Mouse (Mus musculus) spleen, postnatal 36 days (tissue): ENCODE results near the gene Fkbp6.

ENCODE experiments used
- DNase-seq, 2 experiments: peaks; one replicate each; pipeline ENCODE4 v3.0.0; 2022; ENCODE audit warnings: low spot score in 2 of 2, mixed read lengths in 1 of 2

The Fkbp6 gene

DNA sequence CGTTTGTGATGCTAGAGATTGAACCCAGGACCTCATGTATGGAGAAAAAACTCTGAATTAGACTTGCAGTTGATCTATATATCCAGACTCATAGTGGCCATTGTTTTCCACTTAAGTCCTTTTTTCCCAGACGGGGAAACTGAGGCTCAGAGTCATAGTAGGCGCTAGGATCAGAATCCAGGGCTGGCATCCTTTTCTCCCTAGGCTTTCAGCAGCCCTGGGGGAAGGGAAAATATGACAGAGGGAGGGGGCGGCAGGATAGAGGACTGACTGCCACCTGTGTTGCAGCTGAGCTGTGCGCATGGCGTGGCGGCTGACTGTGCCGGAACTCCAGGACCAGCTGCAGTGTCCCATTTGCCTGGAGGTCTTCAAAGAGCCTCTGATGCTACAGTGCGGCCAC lies 3.2 kb upstream of the Fkbp6 start, which contains the start of gene Trim50:
Gene Trim50 (plus strand): TSS at position 301 of the 400 bp plus-strand sequence.
- no peak for DNase-seq

DNA sequence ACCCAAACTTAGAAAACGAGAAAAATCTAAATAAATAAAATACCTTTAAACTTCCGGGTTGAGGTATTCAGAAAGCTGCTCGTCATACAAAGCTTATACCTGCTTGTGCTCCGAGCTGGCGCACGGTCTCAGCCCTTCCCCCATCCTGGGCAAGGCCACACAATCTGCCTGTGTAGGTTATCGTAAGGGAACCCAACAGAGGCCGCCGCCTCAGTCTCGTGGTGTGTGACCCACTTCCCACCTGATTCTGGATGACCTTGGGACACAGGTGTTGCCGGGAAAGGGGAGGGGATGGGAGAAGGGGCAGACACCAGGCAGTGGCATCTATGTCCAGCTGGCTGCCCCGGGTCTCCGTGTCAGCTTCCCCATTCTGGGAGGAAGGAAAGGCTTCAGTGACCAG lies 1.8 kb upstream of the Fkbp6 start:
- no peak for DNase-seq

DNA sequence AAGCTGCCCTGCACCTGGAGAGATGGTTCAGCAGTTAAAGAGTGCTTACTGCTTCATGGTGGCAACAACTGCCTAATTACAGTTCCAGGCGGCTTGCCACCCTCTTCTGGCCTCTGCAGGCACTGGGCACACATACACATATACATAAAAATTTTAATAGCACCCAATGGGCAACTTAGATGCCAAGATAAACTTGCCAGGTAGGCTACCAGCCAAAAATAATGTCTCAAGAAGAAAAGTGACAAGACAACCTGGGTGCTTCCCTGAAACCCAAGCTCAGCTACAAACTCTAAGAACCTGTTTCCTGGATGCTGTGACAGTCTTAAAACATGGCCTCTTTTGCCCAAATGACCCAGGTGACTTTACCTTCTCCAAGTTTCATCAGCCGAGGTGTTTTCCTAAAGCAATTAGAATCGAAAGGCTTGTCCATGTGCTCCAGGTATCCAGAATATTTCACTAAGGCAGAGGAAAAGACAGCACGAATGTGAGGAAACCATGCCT lies 2.3 kb downstream of the Fkbp6 start:
- DNase-seq: no peak

DNA sequence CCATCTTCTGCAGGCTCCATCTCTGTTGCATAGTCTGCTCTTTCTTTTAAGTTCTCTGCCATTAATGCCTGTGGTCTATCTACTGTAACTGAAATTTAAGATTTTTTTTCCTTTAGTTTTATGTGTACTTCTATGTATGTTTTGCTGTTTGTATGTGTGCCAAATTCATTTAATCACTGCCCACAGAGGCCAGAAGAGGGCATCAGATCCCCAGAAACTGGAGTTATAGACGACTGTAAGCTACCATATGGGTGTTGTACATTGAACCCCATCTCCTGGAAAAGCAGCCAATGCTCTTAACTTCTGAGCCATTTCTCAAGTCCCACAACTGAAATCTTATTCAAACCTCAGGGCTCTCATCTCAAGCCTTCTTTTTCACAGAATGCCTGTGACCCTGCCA lies 3.4 kb downstream of the Fkbp6 start:
- no peak for DNase-seq

DNA sequence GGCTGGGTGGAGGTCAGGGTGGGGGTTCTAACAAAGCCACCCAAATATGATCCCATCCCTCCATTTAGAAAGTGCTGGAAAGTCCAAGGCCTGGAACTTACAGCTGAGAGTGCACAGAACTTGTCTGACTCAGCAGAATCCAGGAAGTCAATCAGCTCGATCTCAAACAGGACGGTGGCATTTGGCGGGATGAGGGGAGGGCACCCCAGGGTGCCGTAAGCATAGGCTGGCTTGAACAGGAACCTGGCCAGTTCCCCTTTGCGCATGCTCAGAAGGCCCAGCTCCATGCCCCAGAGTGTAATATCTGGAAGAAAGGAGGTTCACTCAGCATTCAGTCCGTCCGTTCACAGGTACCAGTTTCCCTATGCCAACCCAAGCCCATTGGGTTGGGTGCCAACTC lies 3.9 kb downstream of the Fkbp6 start:
- no peak for DNase-seq

DNA sequence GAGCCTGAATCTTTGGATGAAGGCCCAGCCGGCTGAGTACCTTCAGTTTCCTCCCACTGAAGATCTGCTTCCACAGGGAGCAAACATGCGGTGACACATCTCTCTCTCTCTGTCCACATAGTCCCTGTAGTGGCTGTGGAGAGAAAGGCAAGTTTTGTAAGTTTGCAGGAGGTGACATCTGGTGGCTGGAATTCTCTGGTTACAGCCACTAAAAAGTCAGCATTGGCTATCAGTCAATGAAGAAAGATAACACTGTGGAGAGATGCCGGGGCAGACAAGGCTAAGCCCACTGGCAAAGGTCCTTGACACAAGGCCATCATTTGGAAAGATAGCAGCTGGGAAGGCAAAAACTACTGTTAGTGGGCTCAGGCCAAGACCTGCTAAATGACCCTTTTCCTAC lies 12.3 kb downstream of the Fkbp6 start:
- no peak for DNase-seq

DNA sequence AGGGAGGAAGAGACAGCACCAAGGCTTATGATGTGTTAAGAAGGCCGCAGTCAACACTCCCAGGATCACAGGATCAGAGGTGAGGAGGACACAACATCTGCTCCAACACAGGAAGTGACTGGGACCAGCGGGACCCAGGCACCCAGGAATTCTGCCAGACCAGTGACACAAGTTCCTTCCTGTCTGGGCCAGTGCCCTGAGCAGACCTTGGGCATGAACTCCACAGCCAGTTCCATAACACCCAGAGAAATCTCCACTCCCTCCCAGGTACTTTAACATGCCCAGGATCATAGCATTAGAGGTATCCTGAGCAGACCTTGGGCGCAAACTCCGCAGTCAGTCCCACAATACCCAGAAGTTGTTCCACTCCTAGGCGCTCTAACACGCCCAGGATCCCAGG lies 18.7 kb downstream of the Fkbp6 start:
- DNase-seq: no peak

DNA sequence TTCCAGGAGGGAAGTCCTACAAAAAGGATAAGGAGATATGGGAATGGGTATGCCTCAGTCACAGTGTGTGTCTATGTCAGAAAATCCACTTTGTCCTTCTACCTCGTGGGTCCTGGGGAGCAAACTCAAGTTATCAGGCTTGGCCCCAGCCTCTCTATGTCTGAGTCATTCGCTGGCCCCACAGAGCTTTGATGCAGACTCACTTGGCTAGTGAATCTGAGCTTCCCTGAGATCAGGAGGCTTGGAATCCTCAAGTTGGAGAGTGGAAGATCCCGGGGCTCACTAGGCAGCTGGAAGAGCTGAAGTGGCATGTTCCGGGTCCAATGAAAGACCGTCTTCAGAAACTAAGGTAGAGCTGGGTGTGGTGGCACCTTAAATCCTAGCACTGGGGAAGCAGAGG lies 19.6 kb downstream of the Fkbp6 start:
- DNase-seq: no peak

DNA sequence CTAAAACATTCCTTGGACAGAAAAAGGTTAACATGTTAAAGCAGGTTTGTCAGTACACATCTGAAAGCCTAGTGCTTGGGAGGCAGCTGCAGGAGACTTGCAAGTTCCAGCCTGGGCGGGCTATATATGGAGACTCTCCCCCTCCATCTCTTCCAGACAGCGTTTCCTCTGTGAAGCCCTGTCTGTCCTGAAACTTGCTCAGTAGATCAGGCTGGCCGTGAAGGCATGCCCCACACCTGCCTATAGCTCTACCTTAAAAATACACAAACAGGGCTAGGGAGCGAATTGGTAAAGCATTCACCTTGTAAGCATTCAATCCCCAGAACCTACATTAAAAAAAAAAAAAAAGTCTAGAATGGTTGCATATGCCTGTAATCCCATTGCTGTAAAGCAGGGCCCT lies 20.4 kb downstream of the Fkbp6 start:
- DNase-seq: no peak

DNA sequence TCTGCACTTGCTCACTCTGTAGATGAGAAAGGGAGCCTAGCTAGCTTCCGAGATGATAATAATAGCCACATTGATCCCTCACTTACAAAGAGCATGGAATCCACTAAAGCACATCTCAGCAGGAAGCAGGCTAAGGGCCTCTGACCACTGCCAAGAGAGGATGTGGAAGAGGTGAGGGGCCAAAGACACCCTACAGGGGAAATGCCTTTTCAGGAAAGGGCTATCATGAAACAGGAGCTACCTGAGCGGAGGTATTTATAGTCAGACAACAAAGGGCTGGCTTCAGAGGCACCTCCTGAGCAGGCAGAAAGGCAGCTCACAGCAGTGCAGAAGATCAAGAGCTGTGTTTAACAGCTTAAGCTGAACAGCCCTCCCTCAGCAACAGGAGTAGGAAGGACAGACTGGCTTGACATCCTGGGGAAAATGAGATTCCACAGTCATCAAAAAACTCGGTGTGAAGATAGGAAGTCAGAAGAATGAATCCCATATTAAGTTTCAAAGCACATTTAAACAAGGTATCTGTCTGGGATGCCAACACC lies 23.7 kb downstream of the Fkbp6 start:
- no peak for DNase-seq

DNA sequence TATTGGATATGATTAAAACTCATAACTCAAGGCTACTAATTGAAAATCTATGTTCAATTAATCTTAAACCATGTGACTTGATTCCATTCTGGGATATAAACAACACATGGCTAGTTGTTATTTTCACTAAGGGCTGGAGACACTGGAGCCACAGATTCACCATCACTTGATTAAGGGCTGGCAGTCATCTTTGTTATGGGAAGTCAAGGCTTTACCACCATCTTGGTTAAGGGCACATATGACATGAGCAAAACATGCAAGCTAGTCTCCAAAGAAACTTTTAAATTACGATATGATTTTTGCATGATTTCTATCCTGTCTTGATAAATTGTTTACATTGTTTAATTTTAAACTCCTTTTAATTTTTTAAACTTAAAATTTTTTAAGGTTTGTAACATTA lies 27.6 kb downstream of the Fkbp6 start:
- no peak for DNase-seq

DNA sequence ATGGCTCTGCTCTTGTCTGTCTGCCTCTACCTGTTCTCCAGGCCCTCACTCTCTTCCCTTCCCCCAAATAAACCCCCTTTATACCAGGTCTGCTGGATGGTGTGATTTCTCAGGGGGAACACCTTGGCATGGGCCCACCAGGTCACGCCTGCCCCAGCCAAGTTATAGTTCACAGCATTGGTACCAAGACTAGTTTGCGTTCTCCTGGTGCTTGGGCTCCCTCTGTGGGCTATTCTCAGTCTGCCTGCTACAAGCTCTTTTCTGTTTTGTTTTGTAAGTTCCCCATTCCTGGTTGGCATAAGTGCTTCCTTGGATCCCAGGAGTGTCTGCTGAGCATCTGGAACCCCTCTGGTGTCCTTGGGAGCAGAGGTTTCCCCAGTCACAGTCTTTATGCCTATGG lies 30.0 kb downstream of the Fkbp6 start:
- no peak for DNase-seq

DNA sequence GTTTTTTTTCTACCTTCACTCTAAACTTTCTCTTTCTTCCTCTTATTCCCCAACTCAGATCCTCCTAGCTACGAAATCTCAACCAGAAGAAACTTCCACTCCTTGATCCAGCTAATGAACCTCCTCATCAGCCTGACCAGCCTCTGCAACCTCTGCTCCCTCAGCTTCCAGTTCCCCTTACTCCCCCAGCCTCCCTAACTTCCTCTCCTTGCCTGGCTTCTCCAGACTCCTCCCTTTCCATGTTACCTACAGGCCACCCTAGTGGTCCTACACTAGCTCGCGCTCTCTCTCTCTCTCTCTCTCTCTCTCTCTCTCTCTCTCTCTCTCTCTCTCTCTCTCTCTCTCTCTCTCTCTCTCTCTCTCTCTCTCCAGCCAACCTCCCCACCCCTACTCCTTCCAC lies 33.7 kb downstream of the Fkbp6 start:
- no peak for DNase-seq

DNA sequence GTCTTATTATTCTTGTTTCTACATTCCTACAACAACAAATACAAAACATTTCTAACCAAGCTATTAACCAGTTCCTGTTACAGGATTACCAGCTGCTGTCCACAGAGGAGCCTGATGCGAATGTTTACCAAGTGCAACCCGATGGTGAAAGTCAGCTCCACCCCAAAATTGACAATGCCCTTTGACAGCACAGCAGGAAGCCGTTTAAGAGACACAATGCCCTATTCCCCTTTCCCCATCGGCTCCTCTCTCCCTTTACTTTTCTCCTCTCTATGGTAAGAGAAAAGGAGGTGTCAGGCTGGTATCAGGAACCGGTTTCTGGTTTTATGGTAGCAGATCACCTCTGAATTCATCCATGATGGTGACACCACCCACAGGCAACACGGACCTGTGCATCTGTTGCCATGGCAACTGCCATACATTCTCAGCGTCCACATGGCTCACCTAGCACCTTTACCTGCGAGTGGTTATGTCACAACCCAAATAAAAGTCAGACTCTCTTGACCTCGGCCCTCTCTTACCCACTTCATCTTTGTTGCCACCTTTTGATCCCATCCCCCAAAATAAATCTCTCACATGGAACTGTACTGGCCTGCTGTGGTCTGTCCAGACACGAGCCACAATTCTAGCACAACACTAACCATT lies 43.4 kb downstream of the Fkbp6 start:
- DNase-seq: no peak

DNA sequence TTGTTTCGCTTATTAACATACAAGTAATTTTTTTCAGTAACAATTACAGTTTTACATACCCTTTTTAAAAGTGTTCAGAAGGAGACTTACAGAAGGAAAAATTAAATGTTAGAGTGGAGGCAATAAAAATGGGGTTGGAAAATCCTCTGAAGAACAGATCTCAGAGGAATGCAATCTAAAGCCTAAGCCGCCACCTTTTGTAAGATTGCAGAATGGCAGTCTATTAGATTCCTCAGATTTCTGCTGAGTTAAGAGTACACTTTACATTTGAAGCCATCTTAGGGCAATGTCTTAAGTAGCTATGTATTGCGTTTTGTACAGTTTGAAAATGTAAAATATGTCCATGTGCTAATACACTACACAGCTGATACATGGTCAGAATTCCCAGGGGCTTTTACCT lies 47.4 kb downstream of the Fkbp6 start:
- no peak for DNase-seq

DNA sequence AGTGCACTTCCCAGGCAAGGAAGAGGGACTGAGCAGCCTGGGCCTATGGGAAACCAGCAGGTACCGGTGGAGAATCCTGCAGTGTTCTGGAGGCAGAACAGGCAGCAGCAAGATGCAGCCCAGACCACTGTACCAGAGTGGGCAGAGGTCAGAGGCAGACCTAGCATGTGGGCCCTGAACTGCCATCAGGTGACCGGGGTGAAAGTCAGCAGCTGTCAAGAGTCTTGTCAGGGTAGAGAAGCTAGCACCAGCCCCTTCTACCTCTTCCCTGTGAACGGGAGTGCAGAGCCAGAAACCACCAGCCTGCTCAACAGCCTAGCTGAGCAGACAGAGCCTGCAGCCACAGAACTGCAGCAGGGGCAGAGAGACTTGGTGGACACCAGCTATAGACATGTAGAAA lies 47.9 kb downstream of the Fkbp6 start:
- DNase-seq: no peak

DNA sequence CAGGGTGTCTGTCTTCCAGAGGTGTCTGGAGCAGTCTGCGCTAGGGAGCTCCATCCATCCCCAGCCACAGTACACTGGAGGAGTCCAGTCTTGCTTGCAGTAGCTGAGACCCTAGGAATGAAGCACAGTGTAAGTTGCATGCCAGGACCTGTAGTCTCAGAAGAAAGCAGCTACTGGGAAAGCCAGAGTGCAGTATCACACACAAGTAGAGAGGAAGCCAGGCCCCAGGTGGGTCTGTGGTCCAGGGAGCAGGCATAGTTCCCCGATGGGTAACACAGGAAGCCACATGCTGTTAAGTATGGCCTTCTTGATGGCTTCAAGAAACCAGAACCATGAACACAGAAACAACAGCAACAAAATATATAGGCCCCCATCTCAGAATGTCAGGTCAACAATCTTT lies 57.8 kb downstream of the Fkbp6 start:
- DNase-seq: no peak

DNA sequence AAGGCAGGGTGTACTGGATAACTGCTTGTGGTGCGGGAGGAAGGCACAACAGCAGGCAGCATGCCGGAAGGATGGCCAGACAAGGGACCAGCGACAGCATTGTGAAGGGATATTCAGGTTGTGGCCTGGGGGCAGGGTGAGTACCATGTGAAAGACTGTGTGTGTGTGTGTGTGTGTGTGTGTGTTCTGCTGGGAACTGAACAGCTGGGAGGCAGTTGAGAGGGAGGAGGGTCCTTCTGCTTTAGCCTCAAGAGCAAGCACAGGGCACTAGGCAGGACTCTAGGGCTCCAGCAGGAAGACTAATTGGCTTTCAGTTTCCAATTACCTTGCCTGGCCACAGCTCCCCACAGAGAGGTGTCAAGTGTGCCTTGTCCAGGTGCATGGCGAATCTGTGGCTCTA lies 58.7 kb downstream of the Fkbp6 start:
- DNase-seq: no peak

DNA sequence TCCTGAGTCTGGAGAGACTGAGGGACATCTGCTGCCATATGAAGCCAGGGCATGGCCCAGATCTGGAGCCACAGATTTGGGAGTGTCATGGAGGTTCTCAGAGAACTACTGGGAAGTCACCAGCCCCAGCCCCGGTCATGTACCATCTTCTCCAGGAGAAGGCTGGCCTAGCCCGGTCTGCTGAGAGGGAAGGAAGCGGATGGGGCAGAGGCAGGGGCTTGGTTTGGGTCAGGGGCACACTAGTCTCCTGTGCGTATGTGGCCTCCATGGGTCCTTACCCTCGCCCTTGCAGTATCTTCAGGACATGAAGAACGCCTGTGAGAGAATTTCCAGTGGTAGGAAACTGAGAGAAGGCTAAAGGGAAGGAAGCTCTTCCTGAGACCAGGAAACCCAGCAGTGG lies 59.1 kb downstream of the Fkbp6 start:
- DNase-seq: no peak

DNA sequence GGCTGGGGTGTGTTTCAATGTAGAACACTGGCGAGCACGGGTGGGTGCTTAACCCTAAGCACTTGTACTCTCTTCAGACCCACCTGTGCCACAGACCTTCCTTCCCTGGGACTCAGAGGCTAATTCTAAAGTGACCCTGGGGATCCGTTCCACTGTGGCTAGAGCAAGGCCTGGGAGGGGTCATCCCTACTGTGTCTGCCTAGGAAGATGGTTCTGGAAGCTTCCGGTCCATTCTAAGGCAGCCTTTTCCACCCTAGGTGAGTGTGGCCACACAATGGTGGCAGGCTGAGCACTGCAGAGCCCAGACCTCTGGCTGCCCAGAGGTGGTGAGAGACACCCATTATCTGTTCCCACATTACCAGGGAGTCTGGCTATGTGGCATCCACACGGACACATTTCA lies 62.9 kb downstream of the Fkbp6 start:
- DNase-seq: no peak

DNA sequence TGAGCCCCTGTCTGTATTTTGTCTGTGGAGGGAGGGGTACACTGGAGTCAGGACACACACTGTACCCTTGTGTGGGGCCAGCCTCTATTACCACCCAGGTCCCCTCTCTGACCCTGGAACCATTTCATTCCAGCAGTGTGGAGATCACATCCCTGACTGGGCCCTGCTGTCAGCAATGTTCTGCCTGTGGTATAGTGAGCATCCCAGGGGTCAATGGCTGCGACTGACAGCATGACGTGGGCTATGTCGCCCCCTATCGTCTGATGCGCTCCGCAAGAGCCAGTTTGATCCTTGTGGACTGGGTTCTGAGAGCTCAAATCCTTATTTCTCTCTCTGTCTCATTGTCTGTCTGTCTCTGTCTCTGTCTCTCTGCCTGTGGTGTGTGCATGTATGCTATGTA lies 63.7 kb downstream of the Fkbp6 start:
- DNase-seq: peak; percentile 44 to 53

DNA sequence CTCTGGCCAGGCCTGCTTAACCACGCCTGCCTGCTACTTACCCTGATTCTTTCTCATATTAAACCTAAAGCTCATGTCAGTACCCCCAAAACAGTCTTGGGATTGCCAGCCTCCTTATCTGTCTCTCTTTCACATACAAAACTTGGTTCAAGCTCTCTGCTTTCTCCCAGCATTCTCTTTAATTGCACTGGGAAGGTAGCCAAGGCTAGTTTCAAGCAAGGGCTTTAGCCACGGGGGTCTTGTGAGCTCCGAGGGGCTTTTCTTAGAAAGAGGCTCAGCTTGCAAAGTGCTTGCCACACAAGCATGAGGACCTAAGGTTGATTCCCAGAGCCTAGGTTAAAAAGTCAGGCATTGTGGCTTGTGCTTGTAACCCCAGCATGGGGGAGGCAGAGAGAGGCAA lies 64.6 kb downstream of the Fkbp6 start:
- DNase-seq: no peak

DNA sequence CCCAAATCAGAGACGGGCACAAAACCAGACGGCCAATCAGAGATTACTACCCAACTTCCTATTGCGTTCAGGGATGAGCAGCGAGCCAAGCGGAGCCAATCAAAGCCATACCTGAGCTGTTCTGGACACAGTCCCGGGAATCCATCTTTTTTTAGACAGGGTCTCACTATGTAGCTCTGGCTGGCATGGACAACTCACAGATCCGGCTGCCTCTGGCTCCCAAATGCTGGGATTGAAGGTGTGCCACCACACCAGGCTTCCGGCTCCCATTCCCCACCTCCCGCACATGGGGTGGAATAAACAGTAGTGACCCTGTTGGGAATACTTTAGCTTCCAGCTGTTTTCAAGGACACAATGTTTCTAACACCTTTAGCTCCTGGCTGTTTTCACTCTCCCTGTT lies 69.6 kb downstream of the Fkbp6 start:
- DNase-seq: no peak

DNA sequence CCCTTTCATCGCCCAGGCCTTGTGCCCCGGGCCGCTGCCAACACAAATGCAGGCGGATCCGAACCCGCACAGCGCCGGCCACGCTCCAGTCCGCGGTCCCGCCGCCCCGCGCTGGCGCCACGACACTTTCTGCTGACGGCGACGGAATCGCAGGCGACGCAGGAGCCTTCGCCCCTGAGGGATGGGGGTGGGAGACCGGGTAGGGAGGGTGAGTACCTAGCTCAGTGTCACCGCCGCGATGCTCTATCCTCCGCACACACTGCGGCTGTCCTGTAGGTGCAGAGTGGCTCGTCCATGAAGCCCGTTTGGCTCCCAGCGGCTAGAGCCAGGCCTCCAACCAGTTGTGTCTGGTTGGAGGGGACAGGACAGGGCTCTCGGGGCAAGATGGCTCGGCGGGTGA lies 73.2 kb downstream of the Fkbp6 start:
- no peak for DNase-seq
